Mouse (Mus musculus) gastrocnemius, adult 18-20 months (tissue): ENCODE measurements at regions not wholly inside any gene's neighbourhood (a gene's known extent, or its start where the extent isn't known, plus 50 kb on each side); places are given as distances from the start of the nearest gene placed in this dataset.
A peak's percentile ranks its signal among the peaks of the same experiment; 100 is the strongest.
"Not testable (repeated sequence)": the region's sequence is repeated elsewhere in the genome, so short reads cannot be mapped to it uniquely, and the experiment has no call there.

ENCODE experiments used
- DNase-seq: peaks from one replicate; pipeline ENCODE4 v3.0.0; 2021; ENCODE audit warnings: low spot score

DNA sequence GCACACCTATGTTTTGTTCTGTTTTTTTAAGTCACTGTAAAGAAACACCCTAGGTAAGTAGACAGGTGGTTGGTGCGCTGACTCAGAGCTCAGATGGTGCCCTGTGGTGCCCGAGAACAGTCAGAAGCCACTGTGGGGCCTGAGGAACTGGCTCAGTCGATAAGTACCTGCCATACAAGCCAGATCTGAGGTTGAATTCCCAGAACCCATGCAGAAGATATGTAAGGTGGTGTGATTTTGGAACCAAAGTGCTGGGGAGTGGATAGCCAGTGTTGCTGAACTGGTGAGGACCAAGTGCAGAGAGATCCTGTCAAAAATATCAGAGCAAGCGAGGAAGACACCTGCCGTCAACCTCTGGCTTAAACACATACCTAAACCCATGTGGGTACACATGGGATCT is 65.4 kb downstream of the Chst1 start:
- no peak for DNase-seq

DNA sequence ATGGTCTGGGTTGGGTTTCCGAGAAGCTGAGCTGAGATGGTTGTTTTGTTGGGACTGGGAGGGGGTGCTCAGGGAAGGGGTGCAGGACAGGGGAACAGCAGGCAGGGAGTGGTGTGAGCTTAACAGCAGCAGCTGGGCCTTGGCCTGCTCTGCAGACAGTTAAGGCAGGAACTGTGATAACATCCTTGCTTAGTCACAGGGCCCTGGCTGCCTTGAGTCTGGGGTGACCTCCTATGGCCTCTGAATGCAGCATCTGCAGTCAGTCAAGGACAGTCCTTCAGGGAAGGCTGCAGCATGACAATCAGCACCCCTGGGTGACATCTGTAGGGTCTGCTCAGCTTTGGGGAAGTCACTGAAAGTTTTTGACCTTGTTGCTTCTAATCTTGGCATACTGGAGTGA is 67.7 kb downstream of the Chst1 start:
- no peak for DNase-seq

DNA sequence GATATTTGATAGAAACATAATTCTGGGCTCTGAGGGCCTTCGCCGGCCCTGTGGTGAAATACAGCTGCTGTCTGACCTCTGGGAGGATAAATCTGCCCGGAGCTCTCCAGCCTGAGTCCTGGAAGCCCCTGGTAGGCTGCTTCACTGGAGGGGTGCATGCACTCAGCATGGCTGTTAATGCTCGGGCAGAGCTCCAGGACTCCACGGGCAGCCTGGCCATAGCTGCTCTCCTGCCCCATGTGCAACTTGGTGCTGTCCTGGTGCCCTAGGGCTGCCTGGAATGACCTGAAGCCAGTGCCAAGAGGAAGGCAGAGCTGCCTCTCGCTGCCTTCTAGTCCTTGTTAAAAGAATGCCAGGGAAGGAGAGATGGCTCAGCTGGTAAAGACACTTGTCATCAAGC is 68.2 kb downstream of the Chst1 start:
- DNase-seq: no peak

DNA sequence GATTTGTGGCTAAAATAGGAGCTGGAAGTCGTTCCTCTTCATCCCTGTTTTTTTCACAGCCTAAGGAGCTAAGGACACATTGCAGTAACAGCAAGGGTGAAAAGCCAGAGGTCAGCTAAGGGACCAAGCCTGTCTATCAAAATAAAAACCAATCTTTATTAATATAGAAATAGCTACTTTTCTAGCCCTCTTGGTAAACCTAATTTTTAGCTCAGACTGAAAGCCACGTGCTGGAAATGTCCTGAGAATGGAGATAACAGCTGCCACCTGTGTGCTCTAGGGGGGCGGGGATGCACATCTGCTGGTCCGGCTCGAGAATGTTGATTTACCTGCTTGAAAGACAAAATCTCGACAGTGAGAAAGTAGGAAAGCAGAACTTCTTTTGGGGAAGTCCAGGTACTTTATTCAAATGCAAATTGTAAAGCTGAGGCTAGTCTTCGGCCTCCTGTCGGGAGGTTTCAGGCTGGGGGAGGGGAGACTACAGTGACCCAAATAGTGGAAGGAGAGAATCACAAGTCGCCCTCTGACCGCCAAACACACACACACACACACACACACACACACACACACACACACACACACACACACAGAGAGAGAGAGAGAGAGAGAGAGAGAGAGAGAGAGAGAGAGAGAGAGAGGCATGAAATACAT is 70.0 kb downstream of the Chst1 start:
- DNase-seq: not testable (repeated sequence)

DNA sequence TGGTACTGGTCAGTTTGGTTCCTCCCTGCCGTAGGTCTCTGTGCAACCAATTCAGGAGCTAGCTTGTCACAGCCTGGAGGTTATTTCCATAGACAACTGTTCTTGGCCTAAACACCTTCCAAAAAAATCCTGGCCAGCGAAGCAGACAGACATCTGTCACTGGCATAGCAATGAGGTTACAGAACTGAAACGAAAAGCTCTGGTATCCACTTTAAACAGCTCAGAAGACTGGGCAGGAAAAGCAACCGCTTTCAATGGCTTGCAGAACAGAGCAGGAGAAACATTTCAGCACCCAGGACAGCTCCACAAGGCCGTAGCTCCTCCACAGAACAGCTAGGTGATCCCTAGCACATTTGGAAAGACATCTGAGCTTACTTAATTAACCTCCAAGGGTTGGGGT is 72.1 kb downstream of the Chst1 start:
- DNase-seq: no peak

DNA sequence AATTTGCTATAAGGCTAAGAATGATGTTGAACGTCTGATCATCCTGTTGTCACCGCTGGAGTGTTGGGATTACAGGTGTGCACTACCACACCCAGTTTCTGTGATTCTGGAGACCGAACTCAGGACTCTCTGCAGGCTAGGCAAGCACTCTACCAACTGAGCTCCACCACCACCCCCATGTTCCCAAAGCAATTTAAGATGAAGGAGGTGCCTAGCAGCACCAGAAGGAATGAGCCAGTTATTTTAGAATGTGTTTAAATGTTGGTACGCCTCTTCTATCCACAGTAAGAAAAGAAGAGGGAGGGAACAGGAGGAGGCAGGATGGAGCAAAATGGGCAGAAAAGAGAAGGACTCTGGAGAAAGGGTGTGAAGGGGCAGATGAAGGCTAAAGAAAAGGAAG is 72.6 kb downstream of the Chst1 start:
- DNase-seq: no peak

DNA sequence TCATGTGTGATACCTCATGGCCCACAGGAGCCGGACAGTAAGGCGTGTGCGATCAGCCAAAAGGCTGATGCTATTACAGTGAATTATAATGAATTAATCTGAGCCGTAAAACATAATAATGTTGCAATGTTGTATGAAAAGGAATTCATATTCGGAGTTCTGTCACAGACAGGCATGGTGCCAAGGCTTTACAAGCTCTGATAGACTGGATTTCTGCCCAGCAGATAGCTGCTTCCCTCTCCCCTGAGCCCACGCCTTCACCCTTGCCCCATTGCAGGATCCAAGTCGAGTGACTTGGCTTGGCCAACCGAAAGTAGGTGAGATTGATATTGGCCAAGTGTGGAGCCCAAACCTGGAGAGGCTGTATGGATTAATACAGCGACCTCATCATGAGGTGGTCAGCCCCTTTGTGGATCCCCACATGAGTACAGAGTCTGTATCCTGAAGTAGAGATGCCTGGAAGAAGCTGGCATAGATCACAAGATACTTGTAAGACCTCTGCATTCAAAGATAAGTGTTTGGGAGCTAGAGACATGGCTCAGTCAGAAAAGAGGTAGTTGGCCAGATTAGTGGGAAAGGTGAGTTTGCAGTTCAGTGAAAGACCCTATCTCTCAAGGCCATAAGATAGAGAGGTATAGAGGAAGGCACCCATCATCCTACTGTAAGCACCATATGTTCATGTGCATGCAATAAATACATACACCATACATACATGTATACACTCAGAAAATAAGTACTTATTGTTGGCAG is 73.7 kb downstream of the Chst1 start:
- DNase-seq: no peak

DNA sequence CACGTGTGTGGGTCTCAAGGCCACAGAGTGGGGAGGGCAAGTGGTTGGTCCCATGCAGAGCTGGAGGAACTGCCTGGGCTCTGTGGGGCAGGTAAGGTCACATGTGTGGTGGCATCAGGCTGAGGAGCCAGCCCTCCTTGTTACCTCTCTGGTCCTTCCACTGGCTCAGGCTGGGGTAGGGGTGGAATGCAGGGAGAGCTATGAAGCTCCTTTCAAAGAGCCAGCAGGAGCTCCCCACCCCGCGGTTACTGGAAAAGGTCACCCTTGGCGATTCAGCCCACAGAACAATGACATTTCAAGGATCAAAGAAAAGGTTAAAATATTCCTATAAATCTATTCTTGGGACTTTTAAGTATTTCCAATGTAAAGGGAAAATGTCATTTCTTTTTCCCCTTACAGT is 74.4 kb downstream of the Chst1 start:
- DNase-seq: no peak

DNA sequence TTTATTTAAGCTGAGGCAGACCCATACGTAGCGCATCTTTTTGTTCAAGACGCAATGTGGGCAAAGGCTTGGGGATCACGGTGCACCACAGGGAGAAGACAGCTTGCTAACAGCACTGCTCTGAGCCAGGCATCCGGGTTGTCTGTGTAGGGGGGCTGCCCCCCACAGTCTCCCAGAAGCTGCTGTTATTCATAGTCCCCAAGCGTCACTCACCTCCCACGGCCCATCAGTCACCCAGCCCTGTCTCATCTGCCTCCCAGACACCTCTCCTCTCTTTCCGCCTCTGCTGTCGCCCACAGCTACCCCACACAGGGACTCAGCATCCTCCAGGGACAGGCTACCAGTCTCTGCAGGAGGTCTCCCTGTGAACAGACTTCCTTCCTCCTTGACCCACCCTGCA is 75.7 kb downstream of the Chst1 start:
- no peak for DNase-seq

DNA sequence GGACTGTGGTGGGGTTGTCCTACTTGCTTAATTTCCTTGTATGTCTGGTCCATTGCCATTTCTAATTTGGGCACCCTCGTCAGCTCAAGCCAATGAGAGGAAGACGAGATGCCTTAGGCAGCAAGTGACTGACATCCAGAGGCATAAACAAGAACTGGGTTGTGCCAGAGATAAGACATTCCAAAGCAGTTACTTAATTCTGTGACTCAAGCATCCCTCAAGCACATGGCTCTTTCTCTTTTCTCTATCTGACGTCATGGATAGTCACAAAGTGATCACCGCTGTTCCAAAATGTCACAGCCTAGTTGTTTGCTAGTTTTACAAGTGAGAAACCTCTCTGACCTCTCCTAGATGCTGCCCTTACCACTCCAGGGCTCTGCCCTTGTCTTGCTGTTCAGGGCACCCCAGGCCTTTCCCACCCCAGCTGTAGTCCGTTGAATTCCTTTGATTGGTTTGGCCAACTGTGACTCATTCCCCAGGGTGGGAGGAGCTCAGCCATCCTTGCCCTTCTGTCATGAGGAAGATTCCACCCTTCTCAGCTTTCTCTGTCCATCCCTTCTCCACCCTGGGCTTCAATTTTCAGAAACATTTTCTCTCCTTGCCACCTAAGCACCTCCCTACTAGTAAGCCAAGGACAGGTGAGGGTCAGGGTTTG is 78.9 kb downstream of the Chst1 start:
- no peak for DNase-seq

DNA sequence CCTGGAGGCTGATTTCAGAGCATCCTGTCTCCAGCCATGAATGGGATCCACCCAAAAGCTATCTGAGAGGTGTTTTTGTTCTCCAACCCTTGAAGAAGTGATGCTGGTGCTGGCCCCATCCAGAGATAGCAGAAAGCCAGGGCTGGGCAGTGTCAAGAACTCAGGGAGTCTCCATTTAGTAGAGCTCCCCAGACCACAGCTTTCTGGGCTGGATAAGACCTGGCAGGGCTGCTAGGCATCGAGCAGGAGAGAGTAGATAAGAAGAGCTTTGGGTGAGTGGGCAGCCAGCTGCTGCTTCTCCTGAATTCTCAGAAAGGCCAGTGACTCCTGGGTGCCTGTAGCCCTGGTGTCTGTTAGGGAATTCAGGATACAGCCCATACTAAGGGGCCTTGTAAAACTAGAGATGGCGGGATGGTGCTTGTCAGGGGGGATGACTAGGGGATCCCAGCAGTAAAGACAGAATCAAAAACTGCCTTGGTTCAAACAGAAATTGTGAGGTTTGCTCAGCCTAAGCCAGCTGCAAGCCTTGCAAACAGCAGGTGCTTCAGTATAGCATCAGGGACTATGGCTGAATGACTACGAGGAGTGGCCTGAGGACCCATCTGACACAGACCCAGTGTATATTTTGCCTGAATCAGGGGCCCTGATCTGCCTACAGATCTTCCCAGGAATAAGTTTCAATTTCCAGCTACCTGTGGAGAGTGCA is 79.6 kb downstream of the Chst1 start:
- no peak for DNase-seq

DNA sequence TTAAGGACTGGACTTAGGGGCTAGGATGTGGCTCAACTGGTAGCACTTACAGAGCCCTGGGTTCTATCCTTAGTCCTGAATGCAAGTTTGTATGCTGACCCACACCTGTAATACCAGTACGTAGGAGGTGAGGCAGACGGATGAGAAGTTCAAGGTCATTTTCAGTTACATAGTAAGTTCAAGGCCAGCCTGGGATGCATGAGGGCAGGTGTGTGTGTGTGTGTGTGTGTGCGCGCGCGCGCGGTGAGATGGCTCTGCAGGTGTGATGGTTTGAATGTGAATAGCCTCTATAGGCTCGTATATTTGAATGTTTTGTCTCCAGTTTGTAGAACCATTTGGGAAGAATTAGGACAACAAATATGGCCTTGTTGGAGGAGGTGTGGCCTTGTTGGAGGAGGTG is 82.7 kb downstream of the Chst1 start:
- no peak for DNase-seq

DNA sequence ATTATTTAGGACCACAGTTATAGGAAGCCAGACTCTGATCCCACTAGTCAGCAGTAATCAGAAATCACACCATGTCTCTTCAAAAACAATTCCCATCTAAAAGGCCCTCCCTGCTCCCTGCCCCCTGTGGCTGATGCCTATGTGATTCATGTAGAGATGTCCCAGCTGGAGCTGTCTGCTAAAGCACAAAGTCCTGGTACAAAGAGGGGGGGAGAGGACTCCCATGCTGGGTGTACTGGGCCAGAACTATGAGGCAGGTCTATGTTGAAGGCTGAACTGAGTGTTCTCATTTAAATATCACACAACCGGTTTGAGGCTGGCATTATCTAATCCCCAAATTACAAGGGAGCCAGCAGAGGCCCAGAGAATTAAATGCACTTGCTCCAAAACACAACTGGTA is 88.2 kb downstream of the Chst1 start:
- DNase-seq: no peak

DNA sequence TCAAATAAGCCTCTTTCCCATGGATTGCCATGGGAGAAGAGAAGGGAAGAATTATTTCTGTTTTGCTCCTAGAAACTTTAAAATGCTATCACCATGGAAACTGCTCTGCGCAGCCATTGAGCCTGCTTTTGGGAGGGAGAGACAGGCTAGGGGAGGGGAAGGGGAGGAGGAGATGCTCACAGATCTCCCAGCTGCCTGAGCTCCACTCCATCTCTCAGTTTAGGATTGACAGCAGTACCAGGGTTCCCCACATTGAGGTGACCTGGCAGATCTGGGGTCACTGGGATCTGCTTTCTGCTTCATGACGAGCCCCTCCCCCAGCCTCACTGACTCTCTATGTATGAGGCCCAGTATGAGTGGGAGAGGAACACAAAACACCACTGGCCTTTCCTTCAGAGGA is 89.7 kb downstream of the Chst1 start:
- DNase-seq: no peak

DNA sequence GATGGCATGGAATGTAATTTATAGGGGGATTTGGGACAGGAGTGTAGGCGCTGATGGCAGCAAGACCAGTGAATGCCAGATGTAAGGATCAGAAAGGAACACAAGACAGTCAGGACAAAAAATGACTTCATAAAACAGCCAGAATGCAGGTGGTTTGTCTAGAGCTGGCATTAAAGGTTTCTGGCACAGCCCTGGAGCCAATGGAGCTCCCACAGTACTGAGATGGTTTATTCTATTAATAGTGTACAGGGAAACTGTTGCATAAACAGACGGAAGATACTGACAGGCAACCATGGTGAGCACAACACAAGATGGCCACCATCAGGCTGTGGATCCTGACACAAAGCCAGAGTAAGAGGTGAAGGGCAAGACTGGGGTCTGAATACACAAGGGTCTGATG is 90.8 kb downstream of the Chst1 start:
- DNase-seq: no peak

DNA sequence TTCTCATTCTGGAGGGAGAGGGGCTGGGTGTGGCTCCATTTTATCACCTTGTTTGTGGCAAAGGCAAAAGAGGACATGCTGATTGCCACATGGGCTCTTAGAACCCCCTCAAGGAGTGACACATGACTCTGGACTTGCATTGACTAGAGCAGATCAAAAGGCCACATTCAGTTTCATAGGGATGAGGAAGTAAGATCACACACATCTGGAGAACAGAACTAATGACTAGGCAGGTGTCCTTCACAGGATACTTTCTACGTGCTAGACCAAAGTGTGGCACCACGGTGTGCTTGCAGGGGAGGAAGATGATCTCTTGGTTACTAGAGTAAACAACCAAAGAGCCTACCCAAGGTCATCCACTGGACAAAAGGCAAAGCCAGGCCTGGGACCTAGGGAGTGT is 91.9 kb downstream of the Chst1 start:
- DNase-seq: no peak

DNA sequence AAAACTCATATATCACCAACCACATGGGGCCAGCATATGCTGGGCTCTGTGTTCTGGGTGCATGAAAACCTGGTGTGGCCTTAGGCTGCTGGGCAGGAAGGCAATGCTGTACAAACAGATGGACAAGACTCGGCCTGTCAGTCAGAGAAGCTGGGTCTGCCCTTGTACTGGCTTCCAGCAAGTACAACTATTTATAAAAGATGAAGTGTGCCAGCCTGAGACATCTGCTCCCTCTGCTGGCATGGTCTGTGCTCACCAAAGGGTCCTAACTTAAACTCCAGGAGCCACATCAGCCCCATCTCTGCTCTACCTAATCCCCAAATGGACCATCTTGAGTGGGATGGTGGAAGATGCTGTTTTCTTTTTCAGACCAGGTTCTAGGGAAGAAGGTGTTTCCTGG is 93.1 kb downstream of the Chst1 start:
- peak; percentile 30 for DNase-seq

DNA sequence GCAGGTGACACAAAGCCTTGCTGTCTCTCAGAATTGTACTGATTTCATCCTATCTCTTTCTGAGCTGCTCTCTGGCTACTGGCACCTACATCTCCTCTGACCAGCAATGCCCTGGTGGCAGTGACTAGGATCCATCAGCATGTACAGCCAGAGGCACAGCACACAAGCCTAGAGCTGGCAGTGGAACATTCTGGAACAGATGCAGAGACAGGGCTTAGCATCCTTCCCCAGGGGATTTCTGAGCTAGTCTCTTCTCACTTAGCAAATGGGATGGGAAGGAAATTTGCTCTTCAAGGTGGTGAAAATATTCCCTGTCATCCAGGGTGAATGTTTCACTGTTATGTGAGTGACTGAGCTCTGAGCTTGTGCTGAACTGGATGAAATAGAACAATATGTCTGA is 93.5 kb downstream of the Chst1 start:
- DNase-seq: no peak

DNA sequence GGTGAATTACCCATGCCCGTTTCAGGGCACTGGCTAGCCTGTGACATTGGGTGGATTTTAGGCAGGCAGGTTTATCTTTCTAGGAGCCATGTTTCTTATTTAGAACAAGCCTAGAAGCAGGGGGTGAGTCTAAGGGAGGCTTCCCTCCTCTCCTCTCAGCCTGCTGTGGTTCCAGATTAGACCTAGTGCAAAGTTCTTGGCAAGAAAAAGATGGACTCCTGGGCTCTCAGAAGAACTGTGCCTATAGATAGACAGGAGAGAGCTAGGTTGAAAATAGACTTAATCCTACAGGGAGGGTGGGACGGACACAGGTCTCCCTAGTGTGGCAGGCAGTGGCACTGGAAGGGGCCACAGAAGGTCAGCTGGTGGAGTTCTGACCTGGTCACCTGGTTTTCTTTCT is 95.3 kb downstream of the Chst1 start:
- DNase-seq: no peak

DNA sequence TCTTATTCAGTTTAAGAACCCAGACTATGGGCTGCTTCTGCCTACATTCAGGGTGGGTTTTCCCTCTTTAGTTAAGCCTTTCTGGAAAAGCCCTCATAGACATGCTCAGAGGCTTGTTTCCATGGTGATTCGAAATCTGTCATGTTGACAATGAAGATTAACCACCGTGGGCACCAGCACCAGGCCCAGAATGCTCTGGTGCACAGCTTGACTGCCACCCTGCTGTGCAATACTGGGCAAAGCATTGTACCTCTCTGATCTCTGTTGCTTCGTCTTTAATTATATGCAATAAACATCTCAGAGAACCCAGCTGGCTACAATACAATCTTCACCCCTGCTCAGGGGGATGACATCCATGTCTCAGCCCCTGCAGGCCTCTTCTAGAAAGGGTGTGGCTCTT is 96.4 kb downstream of the Chst1 start:
- no peak for DNase-seq

DNA sequence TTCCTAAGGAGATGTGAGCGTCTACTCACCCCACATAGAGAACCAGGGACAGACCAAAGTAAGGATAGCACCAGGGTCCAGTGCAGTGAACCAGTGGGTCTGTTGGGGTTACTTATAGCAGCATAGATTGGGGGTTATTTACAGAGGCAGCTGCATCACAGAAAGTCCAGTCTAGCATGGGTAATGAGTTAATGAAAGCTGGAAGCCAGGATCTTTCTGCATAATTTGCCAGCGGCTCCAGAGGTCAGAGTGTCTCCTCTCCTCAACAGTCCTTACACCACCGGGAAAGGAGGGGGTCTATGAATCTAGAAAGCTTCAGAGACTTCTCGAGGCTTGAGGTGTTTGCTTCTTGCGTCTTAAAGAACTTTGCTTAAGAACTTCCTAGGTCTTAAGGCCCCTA is 98.2 kb downstream of the Chst1 start:
- no peak for DNase-seq

DNA sequence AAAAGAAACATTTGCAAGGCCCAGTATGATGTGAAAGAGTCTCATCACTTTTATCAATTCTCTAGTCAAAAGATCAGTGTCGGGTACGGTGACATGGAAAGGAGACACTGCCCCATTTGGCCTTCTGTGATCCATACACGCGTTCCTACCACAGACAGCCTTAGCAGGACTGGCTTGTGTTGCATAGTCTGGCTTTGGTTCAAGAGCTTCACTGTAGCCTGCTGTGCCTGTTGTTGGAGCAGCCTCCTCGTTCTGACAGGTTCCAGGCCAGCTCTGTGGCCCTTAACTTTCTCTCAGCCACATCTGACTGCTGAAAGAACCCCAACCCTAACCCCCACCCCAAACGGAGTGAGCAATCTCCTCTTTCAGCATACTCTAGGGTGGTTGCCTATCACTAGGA is 99.9 kb downstream of the Chst1 start:
- DNase-seq: peak; percentile 6
